Mouse (Mus musculus): Measurements from ENCODE around the gene Lsm4.

Gene Lsm4

DNA sequence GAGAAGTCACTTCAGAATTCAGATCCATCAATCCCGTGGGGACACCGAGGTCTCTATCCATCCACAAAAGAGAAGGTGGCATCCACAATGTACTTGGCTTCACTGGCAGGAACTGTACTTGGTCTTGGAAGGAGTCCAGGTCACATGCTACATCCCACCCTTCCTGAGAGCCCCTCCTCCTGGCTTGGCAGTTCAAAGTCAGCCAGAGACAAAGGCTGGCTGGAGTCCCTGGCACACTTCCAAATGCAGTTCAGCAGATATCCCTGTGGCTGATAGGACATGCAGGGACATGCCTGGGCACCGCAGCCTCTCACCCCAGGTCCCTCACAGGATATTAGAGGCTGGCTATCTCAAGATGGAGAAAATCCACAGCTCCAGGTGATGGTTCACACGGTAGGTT lies 23.7 kb upstream of the Lsm4 start:
- DNase-seq (ENCODE audit: low spot score in 2 of 2): no peak

DNA sequence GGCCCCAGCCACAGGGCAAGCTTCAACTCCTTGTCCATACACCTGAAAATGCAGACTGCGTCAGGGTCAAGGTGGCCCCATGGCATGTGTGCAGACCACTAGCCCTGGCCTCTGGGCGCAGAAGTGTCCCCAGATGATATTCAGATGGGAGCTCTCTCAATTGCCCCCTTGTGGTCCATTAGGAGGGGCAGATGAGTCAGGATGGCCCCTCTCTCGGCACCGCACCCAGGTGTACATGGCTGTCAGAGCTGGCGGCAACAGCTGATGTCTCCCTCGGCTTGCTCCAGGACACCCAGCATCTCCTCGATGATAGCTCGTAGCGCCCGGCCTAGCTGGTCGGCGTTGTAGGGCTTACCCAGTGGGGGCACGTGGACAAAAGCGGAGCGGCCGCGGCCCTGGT lies 22.7 kb upstream of the Lsm4 start:
- no peak for DNase-seq (ENCODE audit: low spot score in 2 of 2)

DNA sequence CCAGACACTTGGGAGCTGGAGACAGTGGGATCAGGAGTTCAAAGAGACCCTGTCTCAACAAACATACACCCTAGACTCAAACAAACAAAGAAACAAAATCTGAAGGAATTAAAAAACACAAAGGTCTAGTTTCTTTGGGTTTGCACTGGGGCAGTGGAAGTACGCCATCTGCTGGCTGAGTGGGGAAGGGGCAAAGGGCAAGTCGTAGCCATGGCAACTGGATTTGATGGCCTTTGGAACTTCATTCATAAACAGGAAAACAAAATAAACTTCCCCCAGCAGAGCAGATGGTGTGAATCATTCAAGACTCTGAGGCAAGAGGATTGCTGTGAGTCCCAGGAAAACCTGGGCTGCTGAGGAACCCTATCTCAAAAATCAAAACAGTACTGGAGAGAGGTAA lies 19.8 kb upstream of the Lsm4 start:
- no peak for DNase-seq (ENCODE audit: low spot score in 2 of 2)

DNA sequence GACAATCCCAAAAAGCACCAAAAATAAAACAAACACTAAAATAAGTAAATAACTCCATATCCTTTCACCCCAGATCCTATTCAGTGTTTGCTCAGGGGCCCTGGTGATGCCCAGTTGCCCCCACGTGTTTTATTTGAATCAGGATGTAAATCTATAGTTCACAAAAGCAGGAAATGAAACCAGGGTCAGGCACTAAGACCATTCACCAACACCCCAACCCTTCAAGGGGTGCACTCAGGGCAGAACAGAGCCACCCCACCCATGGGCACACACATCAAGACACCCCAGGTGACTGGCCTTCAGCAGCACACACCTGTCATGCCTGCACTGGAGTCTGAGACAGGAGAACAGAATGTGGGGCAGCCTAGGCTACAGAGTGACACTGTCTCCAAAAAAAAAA lies 18.9 kb upstream of the Lsm4 start:
- no peak for DNase-seq (ENCODE audit: low spot score in 2 of 2)

DNA sequence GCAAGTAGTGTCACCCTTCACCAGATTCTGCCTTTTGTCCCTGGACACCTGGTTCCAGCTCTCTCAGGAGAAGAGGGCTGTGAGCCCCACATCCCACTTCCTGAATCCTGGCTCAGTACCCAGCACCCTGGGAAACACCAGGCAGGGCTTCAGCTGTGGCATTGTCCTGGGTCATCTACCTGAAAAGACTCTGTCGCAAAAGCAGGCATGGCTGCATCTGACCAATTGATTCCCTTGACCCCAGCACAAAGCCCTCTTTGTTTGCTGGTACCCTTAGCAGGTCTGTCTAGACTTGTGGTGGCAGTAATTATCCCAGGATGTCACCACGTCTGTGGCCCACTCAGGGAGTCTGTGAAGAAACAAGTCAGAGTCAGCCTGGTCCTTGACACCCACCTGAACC lies 17.6 kb upstream of the Lsm4 start:
- DNase-seq (ENCODE audit: low spot score in 2 of 2): no peak

DNA sequence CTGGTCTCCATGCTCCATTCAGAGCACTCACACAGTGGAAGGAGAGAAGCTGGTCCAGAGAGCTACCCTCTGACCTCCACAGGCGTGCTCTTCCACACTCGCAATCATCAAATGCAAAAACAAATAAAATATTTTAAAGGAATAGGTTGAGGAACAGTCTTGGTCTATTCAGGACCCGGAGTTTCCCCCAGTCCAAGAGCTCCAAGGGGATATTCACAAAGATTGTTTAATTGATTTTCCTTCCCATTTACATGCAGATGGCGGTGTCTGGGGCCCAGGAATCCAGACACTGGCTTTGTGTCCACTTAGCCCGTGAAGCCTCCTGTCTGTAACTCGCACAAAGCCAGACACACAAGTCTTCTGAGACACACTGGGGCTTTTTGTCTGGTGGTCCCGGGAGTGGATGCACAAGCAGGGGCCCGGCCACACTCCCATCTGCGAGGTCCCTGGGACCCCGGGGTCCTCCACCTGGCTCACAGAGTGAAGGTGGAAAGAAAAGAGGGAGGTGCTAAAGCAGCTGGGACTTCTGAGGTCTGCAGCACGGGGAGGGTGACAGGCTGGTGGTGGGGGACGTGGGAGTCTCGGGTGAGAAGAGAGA lies 16.8 kb upstream of the Lsm4 start:
- no peak for DNase-seq (ENCODE audit: low spot score in 2 of 2)

DNA sequence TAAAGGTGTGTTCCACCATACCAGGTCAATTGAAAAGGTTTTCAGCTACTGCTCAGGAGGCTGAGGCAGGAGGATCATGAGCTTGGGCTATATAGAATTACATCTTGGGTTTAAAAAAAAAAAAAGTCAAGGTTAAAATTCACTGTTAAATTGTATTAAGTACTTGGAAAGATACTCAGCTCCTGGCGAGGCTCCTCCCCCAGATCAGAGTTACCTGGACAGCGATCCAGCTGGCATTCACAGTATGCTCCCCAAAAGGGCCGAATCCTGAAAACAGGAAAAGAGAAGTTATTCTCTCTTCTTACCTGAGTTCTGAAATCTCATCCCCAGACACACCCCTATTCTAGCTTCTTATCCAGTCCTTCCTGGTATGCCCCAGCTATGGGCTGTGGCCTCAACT lies 15.8 kb upstream of the Lsm4 start:
- no peak for DNase-seq (ENCODE audit: low spot score in 2 of 2)

DNA sequence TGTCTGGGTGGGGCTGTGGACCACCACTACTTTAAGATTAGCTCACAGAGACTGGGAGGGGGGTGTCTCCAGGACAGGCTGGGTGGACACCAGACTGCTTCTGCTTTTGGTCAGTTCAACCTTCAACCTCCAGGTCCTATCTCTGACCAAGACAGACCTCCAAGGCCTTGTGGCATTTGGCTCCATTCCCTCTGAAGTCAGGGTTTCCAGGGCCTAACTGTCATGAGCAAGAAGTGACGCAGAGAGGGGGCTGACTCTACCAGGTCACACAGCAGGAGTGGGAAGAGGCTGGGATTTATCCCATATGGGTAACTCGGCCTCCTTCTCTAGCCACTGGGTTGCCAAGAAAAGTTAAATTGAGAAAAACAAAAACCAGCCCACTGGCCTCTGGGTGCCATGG lies 15.3 kb upstream of the Lsm4 start:
- DNase-seq (ENCODE audit: low spot score in 2 of 2): no peak

DNA sequence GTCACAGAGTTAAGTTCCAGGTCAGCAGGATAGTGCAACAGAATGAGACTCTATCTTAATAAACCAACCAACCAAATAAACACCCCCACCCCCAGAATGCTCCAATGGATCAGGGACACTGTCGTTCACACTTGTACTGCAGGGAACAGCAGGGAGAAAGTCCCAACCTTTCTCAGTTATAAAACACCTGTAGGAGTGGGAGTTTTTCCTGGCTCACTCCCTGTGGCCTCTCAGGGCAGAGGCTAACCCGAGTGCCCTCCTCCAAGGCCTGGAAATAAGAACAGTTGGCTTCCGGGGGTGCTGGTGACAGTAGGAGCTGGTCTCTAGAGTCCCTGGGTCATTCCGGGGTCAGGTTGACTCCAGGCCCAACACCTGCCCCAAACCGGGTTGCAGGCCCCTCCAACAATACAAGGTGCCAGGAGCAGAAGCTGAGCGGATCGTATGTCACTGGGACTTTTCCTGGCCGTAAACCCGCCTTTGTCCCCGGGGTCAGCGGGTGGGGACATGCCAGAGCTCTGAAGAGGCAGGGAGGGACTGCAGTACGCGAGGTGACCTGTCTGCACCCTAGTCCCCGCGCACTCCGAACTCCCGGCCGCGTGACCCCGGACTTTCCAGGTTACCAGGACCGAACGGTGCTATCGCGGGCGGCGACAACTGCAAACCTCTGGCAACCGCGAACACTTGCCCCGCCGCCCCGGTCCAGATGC lies 14.0 kb upstream of the Lsm4 start:
- DNase-seq (ENCODE audit: low spot score in 2 of 2): peak in 1 of 2 experiments; percentile 25

DNA sequence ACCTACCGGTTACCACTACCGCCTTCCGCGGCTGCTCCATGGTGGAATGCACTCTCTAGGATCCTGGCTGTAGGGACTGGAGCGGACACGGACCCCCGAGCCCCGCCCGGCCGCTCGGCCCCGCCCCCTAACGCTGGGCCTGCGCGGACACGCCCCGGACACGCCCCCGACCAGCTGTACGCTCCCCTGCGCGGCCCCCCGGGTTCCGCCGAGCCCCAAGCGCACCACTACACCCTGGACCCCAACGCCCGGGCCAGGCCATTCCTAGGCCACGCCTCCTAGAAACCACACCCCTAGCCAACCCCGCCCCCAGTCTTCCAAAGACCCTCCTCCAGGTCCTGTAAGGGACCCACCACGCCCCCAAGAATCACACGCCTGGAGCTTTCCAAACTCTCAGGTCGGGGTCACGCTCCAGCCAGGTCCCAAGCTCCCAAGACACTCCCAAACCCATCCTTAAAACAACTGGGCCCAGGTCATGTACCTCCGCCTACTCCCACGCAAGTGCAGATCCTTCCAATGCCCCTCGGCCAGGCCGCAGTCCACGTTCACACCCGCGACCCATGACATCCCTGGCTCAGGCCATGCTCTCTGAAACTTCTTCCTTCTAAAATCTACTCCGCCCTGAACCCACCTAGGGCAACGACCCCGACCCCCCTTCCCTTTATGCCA lies 13.3 kb upstream of the Lsm4 start:
- DNase-seq (ENCODE audit: low spot score in 2 of 2): peak; percentile 55 to 74

DNA sequence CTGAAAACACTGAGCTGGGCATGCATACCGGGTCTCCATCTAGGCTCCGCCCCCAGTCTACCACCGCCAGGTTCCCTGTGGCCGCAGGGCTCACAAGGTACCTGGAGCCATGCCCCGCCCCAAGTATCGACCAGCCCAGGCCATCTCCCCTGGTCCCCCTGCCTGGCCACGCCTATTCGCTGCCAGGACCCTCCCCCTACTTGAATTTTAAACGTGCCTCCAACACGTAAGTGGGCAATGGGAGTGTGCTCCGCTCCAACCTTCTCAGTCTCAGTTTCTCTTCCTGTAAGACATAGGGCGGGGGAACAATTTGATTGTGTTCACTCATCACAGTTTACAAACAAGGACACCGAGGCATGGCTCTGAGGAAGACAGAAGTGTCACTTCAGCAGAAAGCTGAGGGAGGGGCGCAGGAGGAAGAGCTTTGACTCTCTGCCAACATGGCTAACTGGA lies 12.7 kb upstream of the Lsm4 start, which contains the start of gene Pgpep1:
Gene Pgpep1, minus strand, starts transcription at position 116 of the 453 bp plus-strand sequence.
- no peak for DNase-seq (ENCODE audit: low spot score in 2 of 2)

DNA sequence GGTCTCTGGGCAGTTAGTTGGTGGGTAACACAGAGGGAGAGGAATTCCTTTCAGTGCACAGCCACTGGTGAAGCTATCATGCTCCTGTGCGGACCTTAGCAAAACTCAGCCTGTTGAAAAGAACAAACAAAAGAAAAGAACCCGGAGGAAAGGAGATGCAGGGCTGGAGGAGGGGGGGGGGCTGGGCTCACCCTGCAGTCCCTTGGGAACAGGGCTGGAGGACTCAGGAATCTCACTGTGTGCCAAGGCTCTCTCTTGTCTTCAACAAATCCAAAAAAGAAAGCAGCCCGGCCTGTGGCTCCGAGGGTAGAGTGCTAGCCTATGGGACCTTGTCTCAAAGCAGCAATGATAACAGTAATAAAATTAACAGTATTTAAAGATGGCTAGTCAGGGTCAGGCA lies 9.4 kb upstream of the Lsm4 start:
- DNase-seq (ENCODE audit: low spot score in 2 of 2): no peak

DNA sequence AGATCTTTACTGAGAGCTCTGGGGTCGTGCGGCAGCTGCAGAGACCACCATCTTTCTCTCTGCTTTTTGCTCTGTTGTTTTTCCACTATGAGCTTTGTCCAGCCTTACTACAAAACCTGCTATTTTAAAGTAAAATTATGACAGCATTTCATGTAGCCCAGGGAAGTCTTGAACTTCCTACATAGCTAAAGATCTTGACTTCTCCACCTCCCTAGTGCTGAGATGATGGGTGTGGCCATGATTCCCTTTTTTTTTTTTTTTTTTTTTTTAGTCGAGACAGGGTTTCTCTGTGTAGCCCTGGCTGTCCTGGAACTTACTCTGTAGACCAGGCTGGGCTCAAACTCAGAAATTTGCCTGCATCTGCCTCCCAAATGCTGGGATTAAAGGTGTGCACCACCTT lies 8.4 kb upstream of the Lsm4 start:
- DNase-seq (ENCODE audit: low spot score in 2 of 2): no peak

DNA sequence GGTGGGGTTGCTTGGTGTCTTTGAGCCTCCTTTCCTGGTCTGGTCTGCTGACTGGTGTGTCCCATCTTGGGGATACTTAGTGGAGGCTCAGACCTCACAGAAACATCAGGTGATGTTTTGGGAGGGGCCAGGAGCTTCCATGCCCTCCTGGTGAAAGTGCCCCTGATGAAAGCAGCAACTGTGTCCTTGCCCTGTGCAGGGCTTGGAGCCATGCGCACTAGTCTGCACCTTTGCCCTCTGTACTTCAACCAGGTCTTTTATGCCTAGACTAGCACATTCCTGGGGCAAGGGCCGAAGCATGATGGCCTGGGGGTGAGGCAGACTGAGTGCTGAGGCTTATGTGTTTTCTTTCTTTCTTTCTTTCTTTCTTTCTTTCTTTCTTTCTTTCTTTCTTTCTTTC lies 7.4 kb upstream of the Lsm4 start:
- no peak for DNase-seq (ENCODE audit: low spot score in 2 of 2)

DNA sequence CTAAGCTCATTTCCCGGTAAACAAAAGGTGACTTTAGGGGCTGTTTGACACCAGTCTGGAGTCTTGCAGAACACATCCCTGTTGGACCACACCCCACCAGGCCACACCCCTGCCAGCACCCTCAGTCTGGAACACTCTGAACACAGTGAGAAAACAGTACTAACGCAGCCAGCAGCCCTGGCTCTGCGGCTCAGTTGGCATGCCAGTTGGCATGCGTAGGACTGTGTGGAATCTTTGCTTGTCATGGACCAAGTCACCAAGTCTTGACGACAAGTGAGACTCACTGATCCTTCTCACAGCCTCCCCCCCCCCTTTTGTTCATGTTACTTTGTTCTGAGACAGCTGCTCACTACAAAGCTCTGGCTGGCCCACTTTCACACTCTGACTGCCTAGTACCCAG lies 6.0 kb upstream of the Lsm4 start:
- no peak for DNase-seq (ENCODE audit: low spot score in 2 of 2)

DNA sequence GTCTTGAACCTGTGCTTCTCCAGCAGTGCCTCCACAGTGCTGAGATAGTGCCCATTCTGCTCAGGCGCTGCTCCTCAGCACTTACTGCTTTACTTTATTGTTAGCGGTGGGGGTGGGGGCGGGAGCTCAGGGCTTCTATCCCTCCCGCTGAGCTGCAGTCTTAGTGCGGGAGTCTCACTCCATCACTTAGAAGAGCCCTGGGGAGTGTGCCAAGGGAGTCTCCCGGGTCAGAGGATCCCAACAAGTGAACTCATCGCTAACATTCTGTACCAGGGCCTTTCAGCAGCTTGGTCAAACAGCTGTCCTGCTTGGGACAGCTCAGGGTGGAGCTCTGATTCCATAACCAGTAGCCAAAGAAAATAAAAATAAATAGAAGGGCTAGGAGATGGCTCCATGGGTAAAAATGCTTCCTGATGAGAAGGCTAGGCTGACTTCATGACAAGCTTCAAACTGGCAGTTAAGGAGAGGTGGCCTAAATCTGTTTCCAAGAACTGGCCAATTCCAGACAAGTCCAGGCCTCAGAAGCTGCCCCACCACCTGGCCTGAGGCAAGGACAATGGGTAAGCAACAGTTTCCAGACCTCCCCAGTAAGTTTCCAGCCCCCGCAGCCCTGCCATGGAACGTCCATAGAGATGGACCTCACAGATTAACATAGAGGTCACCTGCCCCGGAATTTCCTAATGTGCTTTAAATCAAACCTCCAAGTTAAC lies 1.3 kb upstream of the Lsm4 start:
- DNase-seq (ENCODE audit: low spot score in 2 of 2): no peak

DNA sequence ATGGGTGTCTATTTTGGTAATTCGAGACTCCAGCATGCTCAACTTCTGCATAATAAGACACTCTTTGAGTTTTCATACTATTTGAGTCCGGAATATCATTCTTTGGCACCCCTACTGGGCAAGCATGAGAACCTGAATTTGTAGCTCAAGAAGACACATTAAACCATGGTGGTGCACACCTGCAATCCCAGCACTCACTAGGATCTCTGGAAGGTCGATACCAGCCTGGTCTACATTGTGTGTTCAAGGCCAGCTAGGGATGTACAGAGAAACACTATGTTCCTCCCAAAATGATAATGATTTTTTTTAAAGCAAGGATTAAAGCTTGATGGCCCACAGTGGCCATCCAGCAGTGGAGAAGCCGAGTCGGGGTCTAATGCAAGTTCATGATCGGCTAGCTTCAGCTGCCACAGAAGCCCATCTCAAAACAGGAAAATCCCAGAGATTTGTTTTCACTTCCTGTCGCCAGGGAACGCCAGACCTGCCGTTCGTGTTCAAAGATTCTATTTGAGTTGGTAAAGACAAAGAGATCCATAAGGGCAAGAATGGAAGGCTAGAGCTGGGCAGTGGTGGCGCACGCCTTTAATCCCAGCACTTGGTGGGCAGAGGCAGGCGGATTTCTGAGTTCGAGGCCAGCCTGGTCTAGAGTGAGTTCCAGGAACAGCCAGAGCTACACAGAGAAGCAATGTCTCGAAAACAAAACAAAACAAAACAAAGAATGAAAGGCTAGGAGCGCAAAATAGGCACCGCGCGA lies 546 bp upstream of the Lsm4 start:
- DNase-seq (ENCODE audit: low spot score in 2 of 2): no peak

DNA sequence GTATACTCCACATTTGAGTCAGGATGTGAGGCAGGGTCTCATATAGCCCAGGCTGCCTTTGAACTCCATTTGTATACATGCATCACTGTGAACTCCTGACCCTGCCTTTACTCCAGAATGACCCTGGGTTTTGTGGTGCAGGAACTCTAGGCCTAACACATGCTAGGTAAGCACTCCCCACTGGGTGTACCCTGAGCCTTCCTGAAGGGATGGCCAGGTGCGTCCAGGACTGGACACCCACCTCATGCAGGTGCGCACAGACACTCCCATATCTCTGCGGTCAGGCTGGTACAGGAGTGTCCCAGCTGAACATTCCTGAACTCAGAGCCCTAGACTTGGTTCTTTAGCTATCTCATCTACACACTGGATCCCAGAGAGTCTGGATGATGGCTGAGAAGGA lies 1.1 kb downstream of the Lsm4 start:
- DNase-seq (ENCODE audit: low spot score in 2 of 2): no peak

DNA sequence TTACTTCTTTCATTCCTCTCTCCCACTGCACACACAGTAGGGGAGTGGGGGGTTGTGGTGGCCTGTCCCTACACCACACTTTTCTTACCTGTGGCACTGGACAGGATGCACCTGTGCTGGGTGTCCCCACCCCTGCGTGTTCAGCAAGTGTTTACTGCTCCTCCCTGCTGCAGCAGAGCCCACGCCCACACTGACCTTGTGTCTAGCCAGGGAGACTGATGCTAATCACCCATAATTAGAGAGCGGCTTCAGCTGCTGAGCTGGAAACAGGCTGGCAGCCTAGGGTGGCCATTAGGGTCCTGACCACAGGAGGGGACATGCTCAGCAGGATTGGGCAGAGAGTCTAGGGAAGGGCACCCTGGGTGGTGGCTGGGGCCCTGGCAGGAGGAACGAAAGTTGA lies 1.7 kb downstream of the Lsm4 start:
- no peak for DNase-seq (ENCODE audit: low spot score in 2 of 2)

DNA sequence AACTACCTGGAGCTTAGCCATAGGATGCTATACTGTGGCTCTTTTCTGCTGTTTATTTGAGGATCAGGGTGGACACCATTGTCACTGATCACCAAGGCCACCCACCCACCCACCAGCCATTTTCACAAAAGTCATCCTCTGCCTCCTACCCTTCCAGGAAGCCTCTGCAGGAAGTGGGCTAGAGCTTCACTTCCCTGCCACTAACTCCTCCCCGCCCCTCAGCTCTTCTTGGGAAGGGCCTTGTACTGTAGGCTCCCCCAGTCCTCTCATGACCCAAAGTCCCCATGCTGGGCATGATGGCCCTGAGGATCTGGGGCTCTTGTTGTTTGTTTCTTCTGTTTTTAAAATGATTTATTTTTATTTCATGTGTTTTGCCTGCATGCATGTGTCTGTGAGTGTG lies 2.3 kb downstream of the Lsm4 start:
- no peak for DNase-seq (ENCODE audit: low spot score in 2 of 2)

DNA sequence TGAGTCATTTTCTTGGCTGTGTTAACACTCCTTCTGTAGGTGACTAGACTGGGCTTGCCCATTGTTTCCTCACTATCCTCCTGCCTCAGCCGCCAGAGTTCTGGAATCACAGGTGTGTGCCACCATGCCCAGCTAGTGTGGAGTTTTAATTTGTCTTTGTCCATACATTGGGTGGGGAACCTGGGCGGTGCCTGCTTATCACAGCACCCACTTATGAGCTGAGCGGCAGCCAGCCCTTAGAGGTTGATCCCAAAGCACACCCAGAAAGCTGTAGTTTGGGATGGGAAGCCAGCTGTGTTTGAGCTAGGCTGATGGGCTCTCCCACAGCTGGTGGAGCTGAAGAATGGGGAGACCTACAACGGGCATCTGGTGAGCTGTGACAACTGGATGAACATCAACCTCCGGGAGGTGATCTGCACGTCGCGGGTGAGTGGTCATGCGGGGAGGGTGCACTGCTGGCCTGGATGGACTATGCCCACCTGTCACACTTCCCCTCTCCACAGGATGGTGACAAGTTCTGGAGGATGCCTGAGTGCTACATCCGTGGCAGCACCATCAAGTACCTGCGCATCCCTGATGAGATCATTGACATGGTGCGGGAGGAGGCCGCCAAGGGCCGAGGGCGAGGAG lies 4.5 kb downstream of the Lsm4 start:
- DNase-seq (ENCODE audit: low spot score in 2 of 2): no peak
